Mouse (Mus musculus) CH12.LX (cell line): ENCODE results near the gene Atp5g1.

Experiments used
- CTCF ChIP-seq, 2 experiments: IDR thresholded peaks in 1 of 2; conservative IDR thresholded peaks in 1 of 2; 2 replicates each; pipeline ENCODE4 v1.5.1; 2011 to 2012; ENCODE audit warnings: low read depth in 2 of 2, low read length in 2 of 2, improper control_type of control experiment in 1 of 2, inconsistent platforms in 1 of 2, mild to moderate bottlenecking in 1 of 2, moderate library complexity in 1 of 2
- E2F4 ChIP-seq: IDR thresholded peaks from 2 replicates; pipeline ENCODE4 v1.6.1; 2011; ENCODE audit warnings: low read depth, low read length, improper control_type of control experiment; ENCODE audit not compliant: insufficient replicate concordance
- EP300 ChIP-seq: IDR thresholded peaks from 2 replicates; pipeline ENCODE4 v1.6.1; 2011; ENCODE audit warnings: low read length, improper control_type of control experiment
- IRF4 ChIP-seq: IDR thresholded peaks from 2 replicates; pipeline ENCODE4 v1.6.1; 2014; ENCODE audit warnings: low read depth, mild to moderate bottlenecking, inconsistent platforms, low read length, improper control_type of control experiment
- KAT2A ChIP-seq: IDR thresholded peaks from 2 replicates; pipeline ENCODE4 v1.6.1; 2012; ENCODE audit warnings: low read length, improper control_type of control experiment, inconsistent platforms; ENCODE audit not compliant: insufficient replicate concordance
- MAFK ChIP-seq: IDR thresholded peaks from 2 replicates; pipeline ENCODE4 v1.6.1; 2011; ENCODE audit warnings: low read length, improper control_type of control experiment; ENCODE audit not compliant: insufficient replicate concordance
- MEF2A ChIP-seq: IDR thresholded peaks from 2 replicates; pipeline ENCODE4 v1.6.1; 2014; ENCODE audit warnings: low read depth, mild to moderate bottlenecking, inconsistent platforms, low read length, improper control_type of control experiment, borderline replicate concordance
- MYC ChIP-seq: IDR thresholded peaks from 2 replicates; pipeline ENCODE4 v1.6.1; 2011; ENCODE audit warnings: low read depth, mild to moderate bottlenecking, improper control_type of control experiment, low read length
- NELFE ChIP-seq: IDR thresholded peaks from 2 replicates; pipeline ENCODE4 v1.6.1; 2011; ENCODE audit warnings: low read depth, low read length, improper control_type of control experiment
- POLR2A ChIP-seq: IDR thresholded peaks from 2 replicates; pipeline ENCODE4 v1.6.1; 2011; ENCODE audit warnings: low read depth, mild to moderate bottlenecking, improper control_type of control experiment, low read length
- POLR2AphosphoS2 ChIP-seq: IDR thresholded peaks from 2 replicates; pipeline ENCODE4 v1.6.1; 2011; ENCODE audit warnings: low read depth, low read length, improper control_type of control experiment
- TBP ChIP-seq: conservative IDR thresholded peaks from 2 replicates; pipeline ENCODE4 v1.6.1; 2011; ENCODE audit warnings: low read depth, low read length, improper control_type of control experiment
- UBTF ChIP-seq: IDR thresholded peaks from 2 replicates; pipeline ENCODE4 v1.6.1; 2012; ENCODE audit warnings: low read depth, mild to moderate bottlenecking, inconsistent platforms, low read length, improper control_type of control experiment, moderate library complexity
- ZNF384 ChIP-seq: IDR thresholded peaks from 2 replicates; pipeline ENCODE4 v1.6.1; 2012; ENCODE audit warnings: low read depth, low read length, improper control_type of control experiment, inconsistent platforms

DNA sequence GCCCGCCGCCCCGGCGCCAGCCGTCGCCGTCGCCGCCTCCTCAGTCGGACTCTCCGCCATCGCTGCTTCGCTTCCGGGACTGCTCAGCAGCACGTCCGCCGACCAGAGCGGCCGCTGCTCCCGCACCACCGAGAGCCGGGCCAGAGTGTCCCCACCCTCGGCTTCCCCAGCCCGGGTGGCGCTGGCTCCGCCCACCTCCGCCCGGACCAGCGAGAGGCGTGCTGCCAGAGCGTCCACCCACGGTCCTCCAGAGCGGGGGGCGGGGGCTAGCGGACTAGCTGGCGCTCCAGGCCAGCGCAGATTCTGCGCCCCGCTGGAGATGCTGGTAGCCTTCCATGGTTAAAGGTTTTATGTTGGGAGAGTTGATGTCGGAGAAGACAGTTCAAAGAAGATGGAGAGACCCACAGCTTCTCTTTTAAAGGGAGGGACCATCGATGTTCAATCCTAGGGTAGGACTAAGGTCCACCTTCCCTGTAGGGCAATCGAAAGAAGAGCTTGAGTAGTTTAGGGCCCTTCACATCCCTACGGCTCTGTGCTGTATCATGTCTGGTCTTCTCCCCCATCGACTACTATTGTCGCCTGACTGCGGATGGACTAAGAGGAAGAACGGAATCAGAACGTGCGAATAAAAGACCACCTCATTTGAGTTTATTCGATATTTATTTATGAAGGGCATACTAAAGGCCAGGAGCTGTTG lies 10.1 kb downstream of the Atp5g1 start, which contains the start of gene Ube2z:
- TF ChIP-seq CTCF (conservative IDR thresholded peaks at IDR 0.05 in 1 of 2, IDR thresholded peaks at IDR 0.05 in 1 of 2; ENCODE audit: low read depth in 2 of 2, low read length in 2 of 2) (peak in 1 of 2 experiments; percentile 61; a peak in 2 of 4 replicates), MAFK (peak; percentile 40; the same call in 1 of the 2 replicates), KAT2A (peak; percentile 84; the same call in 1 of the 2 replicates), E2F4 (0 out of 2 replicates have a peak, but pooled peaks have one; percentile 41), TBP (peak; percentile 66), IRF4 (peak; percentile 87; the same call in 1 of the 2 replicates), ZNF384 (no peak), POLR2AphosphoS2 (no peak; the same call in 1 of the 2 replicates), NELFE (peak; percentile 91), EP300 (no peak), MEF2A (peak; percentile 88), UBTF (0 out of 2 replicates have a peak, but pooled peaks have one; percentile 62), MYC (peak; percentile 45), POLR2A (peak; percentile 97)
